Mouse (Mus musculus) midbrain, embryonic 10.5 days (tissue): ENCODE measurements around the gene Hist1h2bf. TPM values are rescaled to one million over a fixed set of nuclear protein-coding genes. Genes with fewer than 3 reads are reported as not detected.
"Not testable (repeated sequence)": the region's sequence is repeated elsewhere in the genome, so short reads cannot be mapped to it uniquely, and the experiment has no call there.

Source experiments
- DNase-seq: peaks from one replicate; pipeline ENCODE4 v3.0.0-alpha.2; 2017; ENCODE audit warnings: low spot score
- H3K27ac ChIP-seq: fragments of 300-500 bp; sonication (generic); replicated peaks from 2 replicates; pipeline ENCODE4 v1.5.1; 2016; ENCODE audit warnings: mild to moderate bottlenecking
- H3K27me3 ChIP-seq: fragments of 300-500 bp; sonication (generic); 2 replicates; pipeline ENCODE4 v1.6.1; 2016; ENCODE audit warnings: low read depth, mild to moderate bottlenecking; ENCODE audit not compliant: poor library complexity, severe bottlenecking
- H3K36me3 ChIP-seq: fragments of 300-500 bp; sonication (generic); 2 replicates; pipeline ENCODE4 v1.6.1; 2016; ENCODE audit warnings: mild to moderate bottlenecking, moderate library complexity
- H3K4me1 ChIP-seq: fragments of 300-500 bp; sonication (generic); 2 replicates; pipeline ENCODE4 v1.6.1; 2016
- H3K4me3 ChIP-seq: fragments of 300-500 bp; sonication (generic); 2 replicates; pipeline ENCODE4 v1.5.1; 2016; ENCODE audit warnings: mild to moderate bottlenecking, moderate library complexity
- H3K9me3 ChIP-seq: fragments of 300-500 bp; sonication (generic); replicated peaks from 2 replicates; pipeline ENCODE4 v1.6.1; 2016; ENCODE audit warnings: mild to moderate bottlenecking
- WGBS: fragments of 180-500 bp; shearing (Covaris S2); methylation state at CpG from one replicate; pipeline ENCODE4 v1.1.7; 2016; 5-methylcytosine and 5-hydroxymethylcytosine counted together
- polyA plus RNA-seq: library from polyadenylated mRNA; unstranded; fragments of >200 nt; fragmentation: Nextera tagmentation; extraction: Ambion mirVana; gene quantifications from 2 replicates; pipeline ENCODE4 v1.2.1, GENCODE M21; 2016

Gene Hist1h2bf
- polyA plus RNA-seq, 1 experiment from 2014 or later = 3.8 TPM

DNA sequence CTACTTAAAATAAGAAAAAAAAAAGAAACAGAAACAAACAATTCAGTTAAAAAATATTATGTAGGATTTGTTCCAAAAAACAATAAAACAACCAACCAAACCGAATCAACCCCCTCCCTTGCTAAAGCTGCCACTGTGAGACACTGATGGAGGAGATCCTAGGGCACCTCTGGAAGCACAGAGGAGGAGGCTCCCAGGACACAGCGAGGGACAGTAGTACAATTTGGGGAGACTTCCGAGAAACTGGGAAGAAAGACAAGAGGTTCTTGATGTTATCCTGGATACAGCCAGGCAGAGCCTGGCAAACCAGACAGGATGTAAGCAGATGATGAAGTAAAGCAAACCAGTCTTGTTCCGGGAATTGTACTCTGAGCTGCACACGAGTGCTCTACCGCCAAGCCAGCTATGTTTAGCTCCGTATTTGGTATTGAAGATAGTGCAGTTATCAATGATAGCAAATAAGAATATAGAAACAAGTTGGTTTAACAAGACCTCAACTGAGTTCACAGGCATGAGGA is 29.2 kb upstream of the Hist1h2bf start:
- Histone ChIP-seq H3K4me3 (no peak overlapping the region), H3K9me3 (no peaks in the 10 kb centered on the region), H3K36me3 (no peaks in the 10 kb centered on the region), H3K27me3 (no peaks in the 10 kb centered on the region), H3K27ac (no peak overlapping the region), H3K4me1 (no peaks in the 10 kb centered on the region)
- WGBS = 89% methylated on average over 7 of the region's 7 CpGs
- no peak for DNase-seq

DNA sequence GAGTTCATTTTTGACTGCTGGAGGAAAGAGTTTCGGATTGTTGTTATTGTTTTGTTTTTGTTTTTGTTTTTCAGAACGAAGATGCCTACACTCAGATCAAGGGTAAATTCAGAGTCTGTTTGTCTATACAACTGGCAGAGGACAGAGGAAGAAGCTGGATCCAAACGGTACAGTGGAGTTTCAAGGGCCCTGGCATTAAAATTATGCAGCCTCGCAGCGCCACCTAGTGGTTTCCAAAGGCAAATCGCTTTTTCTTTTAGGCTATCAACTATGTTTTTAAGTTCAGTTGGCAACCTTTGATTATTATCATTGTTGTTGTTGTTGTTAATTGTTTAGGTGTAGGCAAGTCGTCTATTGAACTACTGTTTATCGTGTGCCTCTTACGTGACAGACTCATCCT is 24.0 kb upstream of the Hist1h2bf start:
- peak; percentile 74 for DNase-seq
- H3K4me3 ChIP-seq = no peak overlapping the region
- no peaks in the 10 kb centered on the region for H3K36me3 ChIP-seq
- no peak overlapping the region for H3K27ac ChIP-seq
- no peaks in the 10 kb centered on the region for H3K4me1 ChIP-seq
- no peaks in the 10 kb centered on the region for H3K27me3 ChIP-seq
- WGBS = 9% methylated on average over 9 of the region's 9 CpGs
- H3K9me3 ChIP-seq = no peaks in the 10 kb centered on the region

DNA sequence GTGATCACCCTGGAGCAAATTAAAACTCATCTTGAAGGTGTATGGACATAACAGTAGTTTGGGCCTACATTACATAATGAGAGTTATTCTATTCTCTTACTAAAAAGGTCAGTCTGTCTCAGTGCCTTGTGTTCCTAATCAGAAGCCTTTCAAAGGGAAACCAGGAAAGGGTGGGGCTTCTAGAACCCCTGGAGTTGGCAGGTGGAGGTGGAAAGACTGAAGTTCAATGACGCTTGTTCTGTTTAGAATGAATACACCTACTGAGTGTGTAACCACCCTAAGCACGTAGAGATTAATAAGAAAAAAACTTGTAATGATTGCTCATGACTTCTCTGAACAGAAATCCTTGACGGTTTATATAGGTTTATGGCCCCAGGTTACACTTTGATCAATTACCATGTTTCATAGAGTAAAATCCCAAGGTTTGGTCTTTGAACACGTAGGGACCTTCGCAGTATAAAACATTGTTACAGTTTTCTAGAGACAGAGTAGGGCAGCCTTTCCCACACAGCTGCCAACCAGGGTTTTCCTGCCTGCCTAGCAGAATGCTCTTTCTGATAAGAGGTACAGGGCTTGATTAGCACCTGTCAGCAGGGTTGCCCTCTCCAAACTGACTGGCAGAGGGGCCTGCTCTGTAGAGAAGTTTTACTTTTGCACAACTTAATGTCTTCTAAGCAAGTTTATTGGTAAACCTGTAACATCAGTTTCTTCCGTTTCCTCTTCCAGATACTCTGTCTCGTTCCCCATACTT is 21.8 kb upstream of the Hist1h2bf start:
- 89% methylated on average over 7 of the region's 7 CpGs for WGBS
- no peaks in the 10 kb centered on the region for H3K36me3 ChIP-seq
- H3K27ac ChIP-seq = no peak overlapping the region
- H3K4me3 ChIP-seq = no peak overlapping the region
- no peaks in the 10 kb centered on the region for H3K27me3 ChIP-seq
- no peaks in the 10 kb centered on the region for H3K4me1 ChIP-seq
- DNase-seq = no peak
- H3K9me3 ChIP-seq = no peaks in the 10 kb centered on the region; the same call in 1 of the 2 replicates

DNA sequence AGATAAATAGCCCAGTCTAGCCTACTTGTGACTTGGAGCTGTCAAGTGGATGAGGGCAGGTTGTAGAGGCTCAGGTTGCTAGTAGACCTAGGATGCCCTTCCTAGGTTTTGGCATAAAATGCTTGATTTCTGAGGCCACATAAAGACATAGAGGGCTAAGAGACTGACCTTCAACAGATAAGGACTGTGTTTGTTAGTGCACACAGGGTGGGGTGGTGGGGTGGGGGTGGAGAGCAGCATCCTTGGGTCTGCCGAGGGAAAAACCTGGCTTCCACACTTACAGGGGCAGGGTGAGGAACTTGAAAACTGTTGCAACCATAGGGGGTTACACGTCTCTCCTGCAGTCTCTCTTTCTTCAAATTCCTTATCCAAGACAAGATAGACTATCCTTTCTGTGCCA is 21.2 kb upstream of the Hist1h2bf start:
- no peak overlapping the region for H3K4me3 ChIP-seq
- H3K4me1 ChIP-seq = no peaks in the 10 kb centered on the region
- no peaks in the 10 kb centered on the region for H3K27me3 ChIP-seq
- no peaks in the 10 kb centered on the region for H3K36me3 ChIP-seq
- 78% methylated on average over 2 of the region's 2 CpGs for WGBS
- no peak for DNase-seq
- no peak overlapping the region for H3K27ac ChIP-seq
- no peaks in the 10 kb centered on the region; the same call in 1 of the 2 replicates for H3K9me3 ChIP-seq

DNA sequence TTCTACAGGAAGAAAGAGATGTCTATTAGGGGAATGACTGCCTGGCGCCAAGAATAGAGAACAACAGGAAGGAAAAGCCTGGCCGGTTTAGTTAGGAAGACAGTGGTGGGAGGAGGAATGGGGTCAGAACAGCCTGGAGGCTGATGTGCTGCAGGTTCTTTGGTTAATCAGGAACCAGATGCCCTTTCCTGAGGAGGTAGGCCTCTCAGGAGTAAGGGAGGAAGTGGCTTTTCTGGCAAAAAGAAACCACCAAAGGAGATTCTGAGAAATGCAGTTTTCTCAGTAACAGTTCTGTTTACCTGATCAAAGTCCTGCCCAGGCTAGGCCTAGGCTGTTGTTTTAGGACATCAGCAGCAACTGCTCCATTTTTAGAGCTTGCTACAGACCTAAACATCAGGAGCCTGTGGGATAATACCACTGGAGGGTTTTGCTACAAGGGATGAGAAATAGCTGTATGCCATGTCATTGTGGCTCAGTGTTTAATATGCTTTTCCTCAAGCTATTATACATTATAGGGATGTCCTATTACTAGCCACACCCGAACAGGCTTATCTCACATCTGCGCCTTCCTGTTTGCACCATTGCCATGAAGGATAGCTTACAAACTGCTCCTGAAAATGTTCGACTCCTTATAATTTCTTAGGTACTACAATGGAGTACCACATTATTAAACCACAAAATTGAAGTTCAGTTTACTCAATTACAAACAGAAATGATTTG is 19.2 kb upstream of the Hist1h2bf start:
- Histone ChIP-seq H3K4me1 (no peaks in the 10 kb centered on the region), H3K9me3 (no peaks in the 10 kb centered on the region; the same call in 1 of the 2 replicates), H3K36me3 (no peaks in the 10 kb centered on the region), H3K27me3 (no peaks in the 10 kb centered on the region), H3K4me3 (no peak overlapping the region), H3K27ac (no peak overlapping the region)
- 84% methylated on average over 5 of the region's 5 CpGs for WGBS
- no peak for DNase-seq

DNA sequence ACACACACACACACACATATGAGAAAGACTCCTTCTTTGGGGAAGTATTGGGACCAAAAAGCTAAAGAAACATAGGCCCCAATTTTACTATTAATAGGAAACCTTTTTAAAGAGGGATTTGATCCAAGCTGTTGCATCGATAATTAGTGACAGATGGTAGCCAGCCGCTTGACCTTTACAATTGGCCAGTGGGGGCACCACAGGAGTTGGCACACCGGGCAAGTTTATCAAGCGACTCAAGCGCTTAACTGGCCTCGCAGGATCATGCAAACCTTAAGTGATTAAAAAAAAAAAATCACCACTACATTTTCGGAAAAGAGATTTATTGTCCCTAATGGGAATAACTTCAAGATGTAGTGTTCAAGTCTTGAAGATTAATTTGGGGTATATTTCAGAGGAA is 18.6 kb upstream of the Hist1h2bf start:
- no peak for DNase-seq
- Histone ChIP-seq H3K4me1 (no peaks in the 10 kb centered on the region), H3K36me3 (no peaks in the 10 kb centered on the region), H3K27me3 (no peaks in the 10 kb centered on the region), H3K27ac (no peak overlapping the region), H3K9me3 (no peaks in the 10 kb centered on the region; the same call in 1 of the 2 replicates), H3K4me3 (no peak overlapping the region)
- 90% methylated on average over 7 of the region's 7 CpGs for WGBS

DNA sequence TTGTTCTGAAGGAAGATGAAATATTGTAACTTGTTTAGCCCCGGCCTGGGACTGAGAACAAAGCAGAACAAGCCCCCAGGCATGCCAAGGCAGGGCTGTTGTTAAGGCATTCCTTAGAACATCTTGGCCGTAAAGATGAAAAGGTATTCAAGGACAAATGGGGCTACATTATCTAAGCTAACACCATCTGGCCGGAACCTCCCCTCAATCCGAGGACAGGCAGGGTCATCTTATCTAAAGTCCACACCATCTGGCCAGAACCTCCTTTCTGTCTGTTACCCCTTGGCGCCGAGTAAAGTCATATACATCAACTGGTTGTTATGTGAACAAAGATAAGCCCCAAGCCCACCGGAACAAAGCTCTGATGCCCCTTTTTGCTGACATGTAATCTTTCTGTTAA is 17.9 kb upstream of the Hist1h2bf start:
- H3K36me3 ChIP-seq, H3K4me3 ChIP-seq, H3K27me3 ChIP-seq, H3K27ac ChIP-seq, H3K4me1 ChIP-seq, DNase-seq, H3K9me3 ChIP-seq: not testable (repeated sequence)
- WGBS = 92% methylated on average over 7 of the region's 7 CpGs

DNA sequence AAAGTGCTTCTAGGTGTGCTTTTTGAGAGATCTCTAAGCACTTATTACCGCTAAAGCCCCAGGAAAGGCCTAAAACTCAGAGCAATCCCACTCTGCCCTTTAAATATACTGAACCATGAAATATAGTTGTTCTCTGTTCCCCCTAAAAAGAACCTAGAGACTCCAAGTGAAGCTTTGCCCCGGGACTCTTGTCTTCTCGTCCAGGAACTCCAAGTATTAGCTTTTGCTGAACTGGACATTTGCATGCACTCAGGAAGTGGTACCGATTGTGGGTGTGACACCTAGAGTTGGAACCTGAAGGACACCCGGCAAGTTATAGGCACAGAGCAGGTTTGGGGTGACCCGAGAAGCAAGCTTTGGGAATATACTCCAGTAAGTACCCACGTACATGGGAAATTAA is 17.2 kb upstream of the Hist1h2bf start:
- Histone ChIP-seq H3K27me3 (no peaks in the 10 kb centered on the region), H3K4me1 (peaks cover 9% of the 10 kb centered on the region), H3K36me3 (no peaks in the 10 kb centered on the region), H3K27ac (no peak overlapping the region), H3K4me3 (no peak overlapping the region), H3K9me3 (no peaks in the 10 kb centered on the region; the same call in 1 of the 2 replicates)
- WGBS = 97% methylated on average over 7 of the region's 7 CpGs
- DNase-seq = no peak

DNA sequence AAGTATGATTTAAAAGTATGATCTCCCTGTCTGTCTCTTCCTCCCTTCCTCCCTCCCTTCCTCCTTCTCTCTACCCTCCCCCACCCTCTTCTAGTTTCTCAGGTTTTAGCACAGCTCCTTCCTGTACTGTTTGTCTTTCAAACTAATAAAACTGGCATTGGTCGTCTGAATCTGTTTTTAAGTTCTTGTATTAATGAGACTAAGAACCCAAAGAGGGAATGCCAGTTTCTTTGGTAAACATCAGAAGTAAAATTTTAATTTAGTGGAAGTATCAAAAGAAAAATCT is 12.9 kb upstream of the Hist1h2bf start:
- H3K4me1 ChIP-seq = peaks cover 42% of the 10 kb centered on the region
- peak overlapping the region; percentile 94 for H3K27ac ChIP-seq
- H3K27me3 ChIP-seq = no peaks in the 10 kb centered on the region
- no peaks in the 10 kb centered on the region for H3K36me3 ChIP-seq
- H3K9me3 ChIP-seq = no peaks in the 10 kb centered on the region; the same call in 1 of the 2 replicates
- WGBS = 5% methylated on average over 1 of the region's 1 CpGs
- no peak for DNase-seq
- peak overlapping the region; percentile 49 for H3K4me3 ChIP-seq

DNA sequence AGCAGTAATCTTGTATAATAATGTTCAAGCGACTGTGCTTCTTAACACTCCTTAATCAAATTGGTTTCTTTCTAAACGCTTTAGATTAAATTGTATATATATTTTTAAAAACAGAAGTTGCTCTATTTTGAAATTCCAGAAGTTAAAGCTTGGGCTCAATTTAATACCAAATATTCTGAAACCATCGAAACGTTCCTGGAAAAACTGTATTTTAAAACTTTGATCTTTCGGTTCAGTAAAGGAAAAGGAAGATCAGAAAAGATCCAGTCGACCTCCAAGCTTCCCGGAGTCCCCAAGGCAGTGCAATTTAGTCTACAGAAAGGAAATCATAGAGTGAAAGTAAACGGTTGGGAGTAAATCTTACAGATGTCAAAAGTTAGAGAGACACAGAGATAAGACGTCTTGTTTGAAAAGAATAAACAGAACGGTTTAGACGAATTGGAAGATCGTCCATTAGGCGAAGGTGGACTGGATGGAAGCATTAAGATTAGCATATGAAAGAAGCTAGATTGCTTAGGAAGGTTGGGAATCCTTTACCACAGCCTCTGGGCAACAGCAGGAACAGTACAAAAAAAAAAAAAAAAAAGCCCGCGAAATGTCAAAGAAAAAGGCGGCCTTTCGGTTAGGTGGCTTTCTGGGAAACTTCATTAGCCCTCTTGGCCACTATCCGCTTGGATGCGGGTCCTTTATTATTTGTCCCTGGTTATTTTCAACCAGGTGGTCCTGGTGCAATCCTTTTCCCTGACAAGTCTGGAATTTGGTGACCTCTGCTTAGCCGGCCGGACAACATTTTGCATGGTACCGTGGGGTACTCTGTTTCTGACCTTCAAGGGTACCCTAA is 12.3 kb upstream of the Hist1h2bf start:
- Histone ChIP-seq H3K4me1 (peaks cover 44% of the 10 kb centered on the region), H3K27ac (peak overlapping the region; percentile 94), H3K36me3 (no peaks in the 10 kb centered on the region), H3K9me3 (no peaks in the 10 kb centered on the region), H3K27me3 (no peaks in the 10 kb centered on the region), H3K4me3 (peak overlapping the region; percentile 49)
- WGBS = 2% methylated on average over 22 of the region's 22 CpGs
- DNase-seq = peak; percentile 41

DNA sequence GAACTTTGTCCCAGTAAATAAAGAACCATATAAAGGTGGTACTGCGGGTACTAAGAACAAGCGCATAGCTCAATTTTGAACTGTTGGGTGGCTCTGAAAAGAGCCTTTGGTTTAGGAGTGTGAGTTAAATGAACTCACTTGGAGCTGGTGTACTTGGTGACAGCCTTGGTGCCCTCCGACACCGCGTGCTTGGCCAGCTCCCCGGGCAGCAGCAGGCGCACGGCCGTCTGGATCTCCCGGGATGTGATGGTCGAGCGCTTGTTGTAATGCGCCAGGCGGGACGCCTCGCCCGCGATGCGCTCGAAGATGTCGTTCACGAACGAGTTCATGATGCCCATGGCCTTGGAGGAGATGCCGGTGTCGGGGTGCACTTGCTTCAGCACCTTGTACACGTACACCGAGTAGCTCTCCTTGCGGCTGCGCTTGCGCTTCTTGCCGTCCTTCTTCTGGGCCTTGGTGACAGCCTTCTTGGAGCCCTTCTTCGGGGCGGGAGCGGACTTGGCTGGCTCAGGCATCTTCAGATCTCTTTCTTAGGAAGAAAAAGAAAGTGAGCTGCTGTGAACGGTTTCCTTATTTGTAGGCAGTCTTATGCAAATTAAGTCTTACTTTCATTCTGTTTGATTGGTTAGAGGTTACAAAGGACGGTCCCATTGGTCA is 11.6 kb upstream of the Hist1h2bf start:
- 0% methylated on average over 34 of the region's 36 CpGs for WGBS
- Histone ChIP-seq H3K27ac (peak overlapping the region; percentile 94), H3K4me1 (peaks cover 51% of the 10 kb centered on the region), H3K4me3 (peak overlapping the region; percentile 49)
- DNase-seq = peak; percentile 71
- not testable (repeated sequence) for H3K27me3 ChIP-seq, H3K9me3 ChIP-seq, H3K36me3 ChIP-seq

DNA sequence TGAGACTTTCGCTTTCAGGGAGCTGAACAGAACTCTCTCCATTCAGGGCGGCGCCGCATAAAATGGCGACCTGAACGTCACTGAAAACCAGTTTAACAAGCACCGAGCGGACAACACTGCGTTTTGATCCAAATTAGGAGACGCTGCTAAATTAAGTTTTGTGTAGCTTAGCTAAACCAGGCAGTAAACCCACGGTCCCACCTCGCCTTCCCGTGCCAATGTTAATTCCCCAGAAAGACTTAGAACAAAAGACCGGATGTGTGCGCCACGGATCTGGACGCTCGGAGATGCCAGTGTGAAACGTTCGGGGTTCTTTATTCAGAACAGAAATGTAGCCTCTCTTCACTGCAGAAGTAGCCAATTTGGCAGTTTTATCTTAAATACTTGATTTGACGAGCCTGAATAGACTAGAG is 11.0 kb upstream of the Hist1h2bf start:
- WGBS = under 1% methylated on average over 21 of the region's 21 CpGs
- Histone ChIP-seq H3K4me1 (peaks cover 51% of the 10 kb centered on the region), H3K4me3 (peak overlapping the region; percentile 49), H3K27me3 (no peaks in the 10 kb centered on the region), H3K27ac (peak overlapping the region; percentile 94), H3K9me3 (no peaks in the 10 kb centered on the region), H3K36me3 (no peaks in the 10 kb centered on the region)
- DNase-seq = peak; percentile 77
